Mouse (Mus musculus) C2C12 (cell line): ENCODE measurements at regions not wholly inside any gene's neighbourhood (a gene's known extent, or its start where the extent isn't known, plus 50 kb on each side); places are given as distances from the start of the nearest gene placed in this dataset.
A peak's percentile ranks its signal among the peaks of the same experiment; 100 is the strongest.

Source experiments
- CTCF ChIP-seq: IDR thresholded peaks from one replicate; pipeline ENCODE4 v1.5.1; 2011; ENCODE audit not compliant: control insufficient read depth, insufficient read depth, insufficient read length
- MAX ChIP-seq: IDR thresholded peaks from one replicate; pipeline ENCODE4 v1.6.1; 2011; ENCODE audit warnings: mild to moderate bottlenecking, control low read depth
- USF1 ChIP-seq: IDR thresholded peaks from one replicate; pipeline ENCODE4 v1.6.1; 2011; ENCODE audit warnings: low read depth, mild to moderate bottlenecking, control low read depth, moderate library complexity

DNA sequence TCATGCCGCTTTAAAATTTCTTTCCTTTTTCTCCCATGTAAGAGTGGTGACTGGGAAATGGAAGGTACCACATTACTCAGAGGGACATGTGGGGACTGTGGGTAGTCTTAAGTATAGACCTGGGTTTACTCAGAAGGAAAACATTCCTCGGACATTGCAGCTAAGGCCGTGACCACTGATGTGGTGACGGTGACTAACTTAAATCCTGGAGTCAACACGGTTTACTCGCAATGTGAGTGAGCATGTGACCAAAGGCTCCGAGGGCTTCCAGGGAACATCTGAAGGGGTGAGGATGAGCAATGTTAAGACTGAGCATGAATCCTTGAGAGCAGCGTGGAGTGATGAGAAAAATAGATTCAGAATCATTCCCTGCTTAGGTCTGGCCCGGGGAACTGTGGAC lies 133.1 kb upstream of the Adamts5 start:
- TF ChIP-seq MAX (peak; percentile 76), CTCF (no peak), USF1 (peak; percentile 95)
